Mouse (Mus musculus) liver, postnatal 0 days (tissue): Measurements from ENCODE around the gene Exoc8.

Source experiments
- CTCF ChIP-seq: sonication (generic); IDR thresholded peaks from 2 replicates; pipeline ENCODE4 v1.5.1; 2016; ENCODE audit warnings: antibody characterized with exemption, low read depth
- EP300 ChIP-seq: IDR thresholded peaks from 2 replicates; pipeline ENCODE4 v1.6.1; 2016; ENCODE audit warnings: antibody characterized with exemption, low read depth, mild to moderate bottlenecking

DNA sequence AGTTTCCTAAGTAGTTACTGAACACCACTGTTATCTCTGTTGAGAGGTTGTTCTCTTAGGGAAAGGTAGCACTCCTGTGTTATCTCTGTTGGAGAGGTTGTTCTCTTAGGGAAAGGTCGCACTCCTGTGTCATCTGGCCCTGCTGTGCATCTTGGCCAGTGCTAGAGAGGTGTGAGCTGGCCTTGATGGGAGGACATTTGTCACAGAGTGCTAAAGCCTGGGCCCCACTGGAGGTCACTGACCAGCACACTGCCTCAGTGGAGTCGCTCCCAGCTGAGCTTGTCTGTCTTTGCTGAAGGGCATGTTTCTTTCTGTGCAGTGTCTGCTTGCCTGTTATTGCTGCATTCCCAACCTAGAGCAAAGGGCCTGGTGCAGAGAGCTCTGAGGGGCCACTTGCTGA is 30.4 kb downstream of the Exoc8 start:
- TF ChIP-seq CTCF (no peak), EP300 (no peak)
